Mouse (Mus musculus) CD4-positive, CD25-positive, alpha-beta regulatory T cell, adult 2 months (primary cell): ENCODE measurements at regions not wholly inside any gene's neighbourhood (a gene's known extent, or its start where the extent isn't known, plus 50 kb on each side); places are given as distances from the start of the nearest gene placed in this dataset.

Source experiments
- DNase-seq: peaks from one replicate; pipeline ENCODE4 v3.0.0-alpha.2; 2012; ENCODE audit warnings: low read depth, low spot score

- no peak for DNase-seq
Observed at GRCm38 (mm10) chr3:136444598-136444997, 118.7 kb upstream of the Bank1 start.

- DNase-seq: peak; percentile 21
Observed at GRCm38 (mm10) chr3:136442099-136442498, 116.2 kb upstream of the Bank1 start.

- no peak for DNase-seq
Observed at GRCm38 (mm10) chr3:136439907-136440645, 114.2 kb upstream of the Bank1 start.

GRCm38 (mm10) chr3:136439350-136439749, 113.5 kb upstream of the Bank1 start:
- DNase-seq: no peak

GRCm38 (mm10) chr3:136434407-136434806, 108.5 kb upstream of the Bank1 start:
- DNase-seq: no peak

- no peak for DNase-seq
Observed at GRCm38 (mm10) chr3:136432072-136432471, 106.2 kb upstream of the Bank1 start.

GRCm38 (mm10) chr3:136427427-136427826, 101.6 kb upstream of the Bank1 start:
- no peak for DNase-seq

- DNase-seq: no peak
Observed at GRCm38 (mm10) chr3:136426539-136427194, 100.8 kb upstream of the Bank1 start.

- no peak for DNase-seq
Observed at GRCm38 (mm10) chr3:136421969-136422614, 96.2 kb upstream of the Bank1 start.

- no peak for DNase-seq
Observed at GRCm38 (mm10) chr3:136405606-136406005, 79.7 kb upstream of the Bank1 start.

GRCm38 (mm10) chr3:136383282-136383681, 57.4 kb upstream of the Bank1 start:
- no peak for DNase-seq

GRCm38 (mm10) chr3:136380644-136381043, 54.8 kb upstream of the Bank1 start:
- DNase-seq: no peak

- no peak for DNase-seq
Observed at GRCm38 (mm10) chr3:136379741-136380398, 54.0 kb upstream of the Bank1 start.

- DNase-seq: no peak
Observed at GRCm38 (mm10) chr3:136376893-136377292, 51.0 kb upstream of the Bank1 start.
